Mouse (Mus musculus) mature B cell (primary cell): ENCODE measurements around the gene Nf2.

ENCODE experiments used
- in situ Hi-C: fragments of 300-500 bp; cut with MboI; formaldehyde crosslinking; loops from 2 replicates; pipeline ENCODE4 v1.14.3; 2019

Nf2 gene

GRCm38 (mm10) chr11:4793006-4793405, 56.3 kb downstream of the Nf2 start:
- in situ Hi-C loops, result no loop called here

- in situ Hi-C loops, result no loop called here
These were observed 57.8 kb downstream of the Nf2 start for GRCm38 (mm10) chr11:4791549-4791948.

- in situ Hi-C loops, result no loop called here
These were observed 59.6 kb downstream of the Nf2 start for GRCm38 (mm10) chr11:4789691-4790090.

- in situ Hi-C loops, result no loop called here
These were observed 64.7 kb downstream of the Nf2 start for GRCm38 (mm10) chr11:4784629-4785142.

- in situ Hi-C loops, result no loop called here
These were observed 66.2 kb downstream of the Nf2 start for GRCm38 (mm10) chr11:4783116-4783515.

- in situ Hi-C loops, result no loop called here
These were observed 68.4 kb downstream of the Nf2 start for GRCm38 (mm10) chr11:4780927-4781326.

- in situ Hi-C loops, result no loop called here
These were observed 76.4 kb downstream of the Nf2 start for GRCm38 (mm10) chr11:4772925-4773324.

- in situ Hi-C loops, result no loop called here
These were observed 77.6 kb downstream of the Nf2 start for GRCm38 (mm10) chr11:4771756-4772155.

GRCm38 (mm10) chr11:4769881-4770280, 79.5 kb downstream of the Nf2 start:
- in situ Hi-C loops, result no loop called here

- in situ Hi-C loops, result no loop called here
These were observed 80.0 kb downstream of the Nf2 start for GRCm38 (mm10) chr11:4769293-4769692.

GRCm38 (mm10) chr11:4768399-4768798, 80.9 kb downstream of the Nf2 start:
- in situ Hi-C loops, result no loop called here

- in situ Hi-C loops, result no loop called here
These were observed 84.9 kb downstream of the Nf2 start for GRCm38 (mm10) chr11:4764476-4764875.

- in situ Hi-C loops, result no loop called here
These were observed 85.7 kb downstream of the Nf2 start for GRCm38 (mm10) chr11:4763631-4764030.

GRCm38 (mm10) chr11:4762511-4762910, 86.8 kb downstream of the Nf2 start:
- in situ Hi-C loops, result no loop called here

GRCm38 (mm10) chr11:4761991-4762390, 87.3 kb downstream of the Nf2 start:
- in situ Hi-C loops, result no loop called here

GRCm38 (mm10) chr11:4760438-4760837, 88.9 kb downstream of the Nf2 start:
- in situ Hi-C loops, result no loop called here

- in situ Hi-C loops, result no loop called here
These were observed 91.6 kb downstream of the Nf2 start for GRCm38 (mm10) chr11:4757789-4758158.

- in situ Hi-C loops, result no loop called here
These were observed 92.2 kb downstream of the Nf2 start for GRCm38 (mm10) chr11:4756984-4757788.

- in situ Hi-C loops, result no loop called here
These were observed 92.9 kb downstream of the Nf2 start for GRCm38 (mm10) chr11:4756460-4756859.

- in situ Hi-C loops, result no loop called here
These were observed 94.5 kb downstream of the Nf2 start for GRCm38 (mm10) chr11:4754867-4755266.

GRCm38 (mm10) chr11:4754036-4754435, 95.3 kb downstream of the Nf2 start:
- in situ Hi-C loops, result no loop called here

- in situ Hi-C loops, result no loop called here
These were observed 96.5 kb downstream of the Nf2 start for GRCm38 (mm10) chr11:4752836-4753235.

- in situ Hi-C loops, result no loop called here
These were observed 99.1 kb downstream of the Nf2 start for GRCm38 (mm10) chr11:4750263-4750662.

- in situ Hi-C loops, result no loop called here
These were observed 102.1 kb downstream of the Nf2 start for GRCm38 (mm10) chr11:4747285-4747684.
